Mouse (Mus musculus) c-Kit-negative CD71-positive TER-119-positive erythroid progenitor cells, embryonic 14.5 days (primary cell): ENCODE data around the gene Rprml.
"Not testable (repeated sequence)": the region's sequence is repeated elsewhere in the genome, so short reads cannot be mapped to it uniquely, and the experiment has no call there.

ENCODE experiments used
- DNase-seq: peaks from one replicate; pipeline ENCODE4 v3.0.0-alpha.2; 2013; ENCODE audit warnings: low read depth, low spot score

The Rprml gene

DNA sequence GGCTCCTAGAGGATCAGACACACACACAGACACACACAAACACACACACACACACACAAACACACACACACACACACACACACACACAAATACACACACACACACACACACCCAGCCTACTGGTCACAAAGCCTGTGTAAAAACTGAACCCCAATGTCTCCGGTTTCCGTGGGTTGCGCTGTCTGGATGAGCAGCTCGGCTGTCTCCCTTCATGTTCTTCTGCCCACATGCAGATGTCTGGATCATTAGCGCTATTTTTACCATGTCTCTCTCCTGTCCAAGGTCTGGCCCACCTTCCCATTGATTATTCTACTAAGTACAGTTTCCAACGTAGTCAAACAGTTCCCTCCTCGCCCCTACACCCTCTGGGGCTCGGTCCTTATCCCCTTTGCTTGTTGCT, 13.7 kb downstream of the Rprml start:
- DNase-seq: no peak

DNA sequence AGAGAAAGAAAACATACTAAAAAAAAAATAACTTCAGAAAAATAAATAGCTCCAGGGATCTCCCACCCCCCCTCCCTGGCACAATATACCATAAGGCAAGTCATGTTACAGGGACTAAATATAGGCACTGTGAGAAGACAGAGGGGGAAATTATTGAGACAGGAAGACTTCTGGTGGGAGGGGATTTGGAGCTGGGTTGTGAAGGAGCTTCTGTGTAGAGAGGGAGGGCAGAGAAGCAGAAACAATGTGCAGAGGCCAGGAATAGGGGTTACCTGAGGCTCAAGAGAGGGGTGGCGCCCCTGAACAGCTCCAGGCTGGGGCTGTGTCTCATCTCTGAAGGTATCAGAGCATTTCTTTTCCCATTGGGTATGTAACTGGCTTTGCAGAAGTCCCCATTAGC, 16.3 kb downstream of the Rprml start:
- no peak for DNase-seq

DNA sequence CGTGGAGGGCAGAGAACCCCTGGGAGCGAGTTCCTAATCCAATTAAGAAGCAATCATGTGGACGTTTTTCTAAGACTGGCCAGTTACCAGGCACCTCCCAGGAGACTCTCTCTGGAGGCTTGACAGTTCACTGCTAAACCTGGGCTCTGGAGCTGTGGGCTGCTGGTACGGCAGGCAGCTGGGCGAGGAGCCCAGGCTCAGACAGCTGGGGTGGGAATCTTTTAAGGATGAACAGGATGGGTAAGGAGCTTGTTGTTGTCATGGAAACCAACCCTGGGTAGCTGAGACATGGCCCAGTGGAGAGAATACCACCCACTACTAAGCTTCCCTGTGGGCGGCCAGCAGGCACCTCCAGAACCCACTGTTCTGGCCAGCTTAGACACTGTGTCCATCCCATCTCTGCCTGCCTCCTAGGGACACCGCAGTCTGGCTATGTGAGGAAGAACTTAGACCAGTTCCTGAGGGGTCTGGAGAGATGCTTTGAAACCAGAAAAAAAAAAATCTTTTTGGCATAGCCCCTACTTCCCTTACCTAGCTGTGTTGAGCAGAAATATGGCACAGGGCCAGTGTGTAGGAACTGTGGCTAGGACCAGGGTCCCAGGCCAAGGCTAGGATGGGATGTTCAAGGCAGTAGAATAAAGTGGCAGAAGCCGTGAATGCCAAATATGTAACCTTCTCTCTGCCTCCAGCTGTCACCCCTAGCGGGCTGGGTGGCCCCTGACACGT, 17.0 kb downstream of the Rprml start:
- no peak for DNase-seq

DNA sequence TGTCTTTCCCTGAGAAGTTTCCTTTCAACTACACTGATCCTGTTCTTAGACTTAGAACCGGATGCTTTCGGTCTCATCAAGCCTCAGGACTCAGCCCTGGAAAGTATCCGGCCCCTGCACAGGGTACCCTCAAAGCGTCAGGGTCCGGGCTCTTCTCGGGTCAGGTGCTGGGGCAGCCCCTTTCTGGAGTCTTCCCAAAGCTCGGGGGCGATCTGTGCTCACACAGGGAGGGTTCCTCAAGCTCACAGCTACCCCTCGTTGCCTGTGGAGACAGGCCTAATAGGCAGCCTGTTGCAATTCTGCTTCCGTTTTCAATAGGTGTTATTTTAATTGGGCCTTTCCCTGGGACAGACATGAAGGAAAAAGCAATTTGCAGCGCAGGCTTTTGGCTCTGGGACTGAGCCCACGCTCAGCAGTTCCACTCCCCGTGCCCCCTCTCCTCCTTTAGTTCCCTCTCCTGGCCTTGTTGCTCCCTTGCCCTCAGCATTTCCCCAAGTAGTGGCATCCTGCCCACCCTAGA, 17.6 kb downstream of the Rprml start:
- no peak for DNase-seq

DNA sequence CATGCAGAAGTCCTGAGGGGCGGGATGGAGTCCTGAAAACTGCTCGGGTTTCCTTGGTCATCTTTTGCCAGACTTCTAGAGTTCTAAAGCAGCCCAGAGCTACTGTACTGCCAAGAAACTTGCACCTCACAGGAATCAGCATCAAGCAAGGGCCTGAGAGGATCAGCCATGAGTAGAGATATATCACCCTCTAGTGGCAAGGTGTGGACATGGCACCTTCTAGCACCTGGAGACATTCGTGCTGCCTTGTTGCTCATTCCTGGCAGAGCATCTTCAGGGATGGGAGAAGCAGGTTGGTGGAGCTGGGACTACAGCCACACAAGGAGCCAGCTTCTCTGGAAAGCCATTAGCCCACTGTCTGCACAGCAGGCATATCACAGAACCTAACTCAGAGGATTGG, 26.2 kb downstream of the Rprml start:
- DNase-seq: peak; percentile 35

DNA sequence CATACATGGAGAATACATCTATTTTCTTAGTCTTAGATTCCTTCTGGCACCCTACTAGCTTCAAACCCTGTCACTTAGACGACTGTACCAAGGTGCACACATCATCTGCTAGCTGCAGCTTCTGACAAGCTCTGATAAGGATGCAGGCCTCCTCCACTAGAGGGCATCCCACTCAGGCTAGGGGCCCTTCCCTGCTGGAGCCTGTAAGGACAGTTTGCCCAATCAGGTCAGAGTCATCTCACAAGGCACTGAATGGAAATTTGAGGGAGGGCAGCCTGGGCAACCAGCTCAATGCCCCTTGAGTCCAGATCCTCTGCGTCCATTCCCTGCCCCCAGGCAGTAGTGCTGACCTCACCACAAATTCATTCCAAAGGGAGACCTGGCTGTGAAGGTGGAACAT, 27.7 kb downstream of the Rprml start:
- DNase-seq: not testable (repeated sequence)

DNA sequence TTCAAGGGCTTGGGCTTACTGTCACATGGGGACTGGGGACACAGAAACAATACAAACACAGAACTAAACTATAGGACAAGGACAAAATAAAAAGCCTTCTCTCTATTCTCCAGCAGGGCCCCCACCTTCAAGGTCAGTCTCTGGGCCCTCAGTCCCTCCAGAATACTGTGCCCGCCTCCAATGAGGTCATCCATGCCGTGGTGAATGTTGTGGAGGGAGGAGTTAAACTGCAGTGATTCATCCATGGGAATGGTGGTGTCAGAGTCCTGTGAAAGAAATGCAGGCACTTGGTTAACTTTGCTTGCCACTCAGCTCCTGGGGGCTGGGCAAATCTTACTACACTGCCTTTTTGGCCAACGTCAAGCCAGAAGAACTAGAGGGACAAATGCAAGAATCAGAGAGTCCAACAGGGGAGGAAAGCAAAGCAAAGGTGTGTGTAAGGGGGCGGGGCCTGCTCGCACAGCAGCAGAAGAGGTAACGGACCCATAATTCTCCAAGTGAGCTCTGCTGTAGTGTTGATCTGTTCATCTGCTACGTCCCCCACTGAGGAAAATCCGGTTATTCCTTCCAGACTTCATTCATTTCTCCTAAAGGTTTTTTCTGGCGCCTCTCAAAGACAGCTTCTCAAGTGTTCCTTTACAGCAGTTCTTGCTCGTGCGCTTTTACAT, 34.4 kb downstream of the Rprml start:
- no peak for DNase-seq

DNA sequence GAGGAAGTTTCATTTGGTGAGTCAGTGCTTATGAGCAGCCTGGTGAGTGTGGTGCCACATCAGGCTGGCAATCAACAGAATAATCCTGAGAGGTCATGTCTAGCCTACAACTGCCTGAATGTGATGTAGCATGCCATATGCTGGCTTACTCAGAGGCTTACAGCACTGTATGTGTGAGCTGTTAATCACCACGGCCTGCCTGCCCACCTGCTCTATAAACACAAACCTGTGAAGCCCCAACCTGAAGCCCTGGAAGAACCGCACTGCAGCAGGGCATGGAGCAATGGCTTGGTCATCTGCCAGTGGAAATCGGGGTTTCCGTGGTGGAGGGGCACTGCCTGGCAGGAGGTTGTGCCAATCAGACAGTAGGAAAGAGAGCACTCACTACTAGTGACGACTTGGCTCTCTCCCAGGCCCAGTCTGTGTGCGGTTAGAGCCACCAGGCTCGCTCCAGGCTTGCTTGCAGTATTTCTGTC, 35.9 kb downstream of the Rprml start:
- DNase-seq: no peak

DNA sequence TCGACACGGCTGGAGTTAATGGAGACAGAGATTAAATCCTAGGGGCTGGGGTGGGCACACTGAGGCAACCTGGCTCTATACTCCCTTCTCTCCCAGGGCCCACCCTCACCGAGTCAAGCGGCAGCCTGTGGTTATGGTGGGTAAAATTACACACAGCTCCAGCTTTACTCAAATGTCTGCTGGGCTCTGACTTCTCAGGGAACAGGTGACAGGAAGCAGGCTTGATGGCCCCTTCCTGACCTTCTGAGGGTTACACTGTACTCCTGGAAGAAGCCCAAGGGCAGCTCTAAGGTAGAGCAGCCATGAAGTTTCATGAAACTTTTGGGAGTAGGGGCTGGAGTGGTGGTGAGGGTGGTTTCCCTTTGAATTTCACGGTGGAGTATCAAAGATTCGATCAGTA, 37.3 kb downstream of the Rprml start:
- DNase-seq: no peak

DNA sequence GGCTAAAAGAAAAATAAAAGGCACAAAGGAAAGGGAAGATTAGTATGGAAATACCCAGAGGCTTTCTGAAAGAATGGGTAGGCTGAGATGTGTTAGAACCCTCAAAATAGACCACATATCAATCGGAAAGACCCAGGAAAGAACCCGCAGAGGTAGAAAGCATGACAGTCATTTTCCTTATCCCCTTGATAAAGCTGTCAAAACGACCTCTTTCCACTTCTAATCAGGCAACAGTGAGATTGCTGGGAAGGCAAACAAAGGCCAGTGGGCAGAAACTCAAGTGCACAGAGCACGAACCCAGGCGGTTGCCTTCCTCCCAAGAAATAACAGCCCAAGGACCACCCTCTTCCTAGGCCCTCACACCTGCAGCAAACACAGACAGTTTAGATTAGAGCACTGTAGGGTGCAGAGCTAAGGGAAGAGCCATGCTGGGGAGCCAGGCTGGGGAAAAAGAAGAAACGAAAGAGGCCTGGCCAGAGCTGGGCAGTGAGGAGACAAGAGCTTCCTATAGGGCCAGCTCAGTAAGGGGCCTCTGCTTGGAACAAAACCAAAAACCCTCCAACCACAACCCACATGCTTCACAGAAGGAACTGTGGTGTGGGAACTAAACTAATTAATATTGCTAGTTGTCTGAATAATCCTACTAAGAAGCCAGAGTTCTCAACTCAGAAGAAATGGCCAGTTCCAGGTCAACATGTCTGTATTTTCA, 39.1 kb downstream of the Rprml start:
- DNase-seq: no peak

DNA sequence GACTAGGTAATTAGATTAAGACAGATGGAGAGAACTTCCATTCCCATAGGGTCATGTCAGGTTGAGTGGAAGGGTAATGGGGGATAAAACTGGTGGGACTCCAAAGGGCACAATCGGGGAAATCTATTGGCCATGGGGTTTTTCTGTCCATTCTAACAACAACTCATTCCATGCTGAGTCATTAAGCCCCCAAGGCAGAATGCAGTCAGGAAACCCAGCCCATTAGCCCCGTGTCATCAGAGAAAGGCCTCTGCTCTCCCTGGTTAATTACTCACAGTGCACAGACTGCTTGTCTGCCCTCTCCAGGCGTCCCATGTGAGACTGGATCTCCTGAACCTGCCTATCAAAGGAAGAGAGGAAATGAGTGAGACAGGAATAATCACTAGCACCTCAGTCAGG, 39.6 kb downstream of the Rprml start:
- no peak for DNase-seq

DNA sequence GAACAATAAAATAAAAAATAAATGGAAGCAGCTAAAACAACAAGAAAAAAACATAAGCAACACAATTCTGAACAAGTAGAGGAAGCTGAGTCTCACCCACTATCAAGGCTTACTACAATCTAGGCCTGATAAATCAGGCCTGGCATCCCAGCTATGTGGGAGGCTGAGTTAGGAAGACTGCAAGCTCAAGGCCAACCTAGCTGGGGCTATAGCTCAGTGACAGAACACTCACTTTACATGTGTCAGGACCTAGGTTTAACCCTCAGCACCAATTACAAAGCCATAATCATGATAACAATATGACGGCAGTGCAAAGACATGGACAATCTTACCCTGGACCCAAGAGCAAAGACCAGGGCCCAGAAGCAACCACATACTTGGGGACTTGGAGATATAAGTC, 41.7 kb downstream of the Rprml start:
- no peak for DNase-seq

DNA sequence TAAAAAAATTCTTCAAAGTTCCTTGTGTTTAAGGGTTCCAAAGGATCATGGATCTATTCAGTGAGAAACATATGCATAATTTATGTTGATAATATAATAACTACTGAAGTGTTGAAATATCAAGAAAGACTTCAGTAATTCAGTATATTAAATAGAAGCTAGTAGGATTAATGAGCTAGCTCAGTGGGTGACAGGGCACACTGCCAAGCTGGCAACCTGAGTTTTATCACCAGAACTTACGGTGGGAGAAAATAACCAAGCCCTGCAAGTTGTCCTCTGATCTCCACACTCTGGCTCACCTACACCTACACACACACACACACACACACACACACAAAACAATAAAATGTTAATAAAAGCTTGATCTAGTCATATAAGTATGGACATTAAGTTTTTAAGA, 43.9 kb downstream of the Rprml start:
- no peak for DNase-seq

DNA sequence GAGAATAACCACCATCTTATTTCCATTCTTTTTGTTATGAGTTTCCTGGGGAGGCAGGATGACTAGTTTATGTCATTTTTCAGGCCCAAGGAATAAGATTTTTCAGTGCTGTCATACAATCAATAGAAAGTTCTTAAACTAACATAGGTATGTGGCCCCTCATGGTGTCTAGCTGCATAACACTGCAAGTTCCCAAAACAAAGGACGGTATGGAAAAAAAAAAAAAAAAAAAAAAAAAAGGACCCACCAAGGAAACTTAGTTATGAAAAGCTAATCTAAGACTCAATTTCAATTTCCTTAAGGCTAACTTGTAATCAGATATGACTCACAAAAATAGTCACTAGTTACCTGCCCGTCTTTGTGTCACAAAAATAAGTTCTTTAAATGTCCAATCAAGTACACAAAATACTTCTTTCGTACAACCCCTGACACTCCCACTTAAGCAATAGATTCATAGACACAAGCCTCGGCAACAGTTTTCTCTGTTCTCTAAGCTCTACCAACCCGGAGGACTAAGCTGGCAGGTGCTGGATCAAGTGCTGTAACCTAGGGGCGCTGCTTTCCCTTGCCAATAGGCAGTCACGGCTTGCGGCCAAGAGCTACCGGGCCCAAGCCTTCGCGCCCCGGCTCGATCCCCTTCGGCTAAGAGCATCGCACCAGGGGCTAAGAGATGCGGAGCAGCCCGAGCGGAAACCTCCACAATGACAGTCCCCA, 47.6 kb downstream of the Rprml start:
- no peak for DNase-seq

DNA sequence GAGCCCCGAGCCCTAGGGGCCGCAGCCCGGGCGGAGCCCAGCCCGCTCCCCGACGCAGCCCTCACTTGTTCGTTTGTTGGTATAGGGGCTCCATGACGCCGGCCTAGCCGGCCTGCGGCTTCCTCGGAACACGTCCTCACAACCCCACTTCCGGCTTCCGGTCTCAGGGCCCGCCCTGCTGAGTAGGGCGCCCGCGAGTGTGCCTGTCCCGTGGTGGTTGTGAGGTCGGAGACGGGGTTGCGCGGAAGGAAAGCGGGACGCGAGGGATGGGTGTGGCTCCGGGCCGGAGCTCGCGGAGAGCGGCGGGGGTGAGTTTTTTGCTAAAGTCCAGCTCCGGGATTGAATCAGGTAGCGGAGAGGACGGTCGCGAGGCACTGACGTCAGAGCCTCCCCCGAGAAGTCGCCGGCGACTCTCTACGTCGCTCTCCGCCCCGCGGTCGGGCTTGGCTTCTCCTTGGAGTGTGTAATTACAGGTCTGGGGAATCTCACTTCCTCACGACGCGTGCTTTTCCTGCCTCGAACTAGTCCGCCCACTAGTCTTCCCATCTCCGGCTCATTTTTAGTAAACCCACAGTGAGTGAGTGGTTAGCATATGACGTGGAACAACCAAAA, 48.3 kb downstream of the Rprml start, which contains the start of gene Gosr2:
Gosr2 (minus strand) TSS at position 334 of the 612 bp plus-strand sequence.
- peak; percentile 79 for DNase-seq

DNA sequence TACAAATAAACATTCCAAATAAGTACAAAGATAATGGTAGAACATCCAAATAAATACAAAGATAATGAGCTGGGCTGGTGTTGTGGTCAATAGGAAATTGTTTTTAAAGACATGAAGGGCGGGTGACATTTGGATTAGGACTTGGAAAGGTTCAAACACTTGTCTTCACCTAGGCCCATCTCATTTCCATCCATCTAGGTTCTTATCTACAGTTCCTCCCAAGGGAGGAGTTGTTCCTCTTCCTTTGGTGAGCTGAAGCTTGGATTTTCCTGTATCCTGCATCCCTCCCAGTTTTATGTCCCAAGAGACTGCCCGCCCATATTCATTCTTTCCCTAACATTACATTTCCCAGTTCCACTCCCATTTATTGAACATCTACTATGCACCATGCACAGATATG, 48.9 kb downstream of the Rprml start:
- DNase-seq: no peak
